Mouse (Mus musculus): ENCODE results near the gene Ankrd6.

Gene Ankrd6

GRCm38 (mm10) chr4:32862011-32862750 lies 88.5 kb downstream of the Ankrd6 start:
- peak; percentile 84 for DNase-seq (ENCODE audit: extremely low read depth, low read depth)

- no peak for DNase-seq (ENCODE audit: extremely low read depth, low read depth)
Observed at GRCm38 (mm10) chr4:32860184-32860965, 90.3 kb downstream of the Ankrd6 start.

- no peak for DNase-seq (ENCODE audit: extremely low read depth, low read depth)
Observed at GRCm38 (mm10) chr4:32855580-32855979, 95.1 kb downstream of the Ankrd6 start.

GRCm38 (mm10) chr4:32854956-32855355 lies 95.7 kb downstream of the Ankrd6 start:
- no peak for DNase-seq (ENCODE audit: extremely low read depth, low read depth)

GRCm38 (mm10) chr4:32853609-32854188 lies 96.9 kb downstream of the Ankrd6 start:
- no peak for DNase-seq (ENCODE audit: extremely low read depth, low read depth)

GRCm38 (mm10) chr4:32852819-32853218 lies 97.8 kb downstream of the Ankrd6 start:
- DNase-seq (ENCODE audit: extremely low read depth, low read depth): no peak

GRCm38 (mm10) chr4:32852294-32852693 lies 98.3 kb downstream of the Ankrd6 start:
- DNase-seq (ENCODE audit: extremely low read depth, low read depth): no peak

GRCm38 (mm10) chr4:32838401-32838800 lies 112.2 kb downstream of the Ankrd6 start:
- DNase-seq (ENCODE audit: extremely low read depth, low read depth): no peak

- DNase-seq (ENCODE audit: extremely low read depth, low read depth): no peak
Observed at GRCm38 (mm10) chr4:32836071-32836470, 114.6 kb downstream of the Ankrd6 start.

- DNase-seq (ENCODE audit: extremely low read depth, low read depth): no peak
Observed at GRCm38 (mm10) chr4:32834541-32834940, 116.1 kb downstream of the Ankrd6 start.

GRCm38 (mm10) chr4:32833494-32834282 lies 117.0 kb downstream of the Ankrd6 start:
- DNase-seq (ENCODE audit: extremely low read depth, low read depth): peak; percentile 75

- DNase-seq (ENCODE audit: extremely low read depth, low read depth): no peak
Observed at GRCm38 (mm10) chr4:32829316-32829715, 121.3 kb downstream of the Ankrd6 start.

GRCm38 (mm10) chr4:32828385-32829077 lies 122.1 kb downstream of the Ankrd6 start:
- DNase-seq (ENCODE audit: extremely low read depth, low read depth): no peak

GRCm38 (mm10) chr4:32826925-32827324 lies 123.7 kb downstream of the Ankrd6 start:
- no peak for DNase-seq (ENCODE audit: extremely low read depth, low read depth)

- DNase-seq (ENCODE audit: extremely low read depth, low read depth): no peak
Observed at GRCm38 (mm10) chr4:32824254-32824653, 126.4 kb downstream of the Ankrd6 start.

- no peak for DNase-seq (ENCODE audit: extremely low read depth, low read depth)
Observed at GRCm38 (mm10) chr4:32820676-32821075, 130.0 kb downstream of the Ankrd6 start.

- DNase-seq (ENCODE audit: extremely low read depth, low read depth): no peak
Observed at GRCm38 (mm10) chr4:32817478-32817877, 133.2 kb downstream of the Ankrd6 start.

- DNase-seq (ENCODE audit: extremely low read depth, low read depth): peak; percentile 9
Observed at GRCm38 (mm10) chr4:32800577-32801170, 150.0 kb downstream of the Ankrd6 start.

- peak; percentile 65 for DNase-seq (ENCODE audit: extremely low read depth, low read depth)
Observed at GRCm38 (mm10) chr4:32799966-32800576, 150.6 kb downstream of the Ankrd6 start, which contains the start of gene Lyrm2. Gene Lyrm2 (plus strand): TSS chr4:32800253.

GRCm38 (mm10) chr4:32798976-32799375 lies 151.7 kb downstream of the Ankrd6 start:
- no peak for DNase-seq (ENCODE audit: extremely low read depth, low read depth)
